Mouse (Mus musculus) neural tube, embryonic 10.5 days (tissue): ENCODE results near the gene Nr1d1.

ENCODE experiments used
- DNase-seq: peaks from one replicate; pipeline ENCODE4 v3.0.0-alpha.2; 2017; ENCODE audit warnings: low spot score; ENCODE audit errors: extremely low spot score

The Nr1d1 gene

GRCm38 (mm10) chr11:98752562-98753140 lies 22.5 kb downstream of the Nr1d1 start:
- no peak for DNase-seq

GRCm38 (mm10) chr11:98751221-98751782 lies 23.8 kb downstream of the Nr1d1 start:
- DNase-seq: no peak

GRCm38 (mm10) chr11:98750351-98751201 lies 24.6 kb downstream of the Nr1d1 start:
- no peak for DNase-seq

GRCm38 (mm10) chr11:98749716-98750115 lies 25.4 kb downstream of the Nr1d1 start:
- DNase-seq: no peak

GRCm38 (mm10) chr11:98748506-98749416 lies 26.4 kb downstream of the Nr1d1 start:
- DNase-seq: no peak

GRCm38 (mm10) chr11:98747804-98748505 lies 27.2 kb downstream of the Nr1d1 start:
- DNase-seq: no peak

- peak; percentile 75 for DNase-seq
These were observed 28.1 kb downstream of the Nr1d1 start for GRCm38 (mm10) chr11:98746855-98747693.

GRCm38 (mm10) chr11:98745932-98746853 lies 28.9 kb downstream of the Nr1d1 start:
- DNase-seq: no peak

GRCm38 (mm10) chr11:98744456-98745019 lies 30.6 kb downstream of the Nr1d1 start:
- no peak for DNase-seq

- peak; percentile 55 for DNase-seq
These were observed 31.3 kb downstream of the Nr1d1 start for GRCm38 (mm10) chr11:98743655-98744345.

GRCm38 (mm10) chr11:98742397-98743291 lies 32.5 kb downstream of the Nr1d1 start:
- DNase-seq: no peak

- peak; percentile 92 for DNase-seq
These were observed 33.3 kb downstream of the Nr1d1 start for GRCm38 (mm10) chr11:98741622-98742396.

- DNase-seq: no peak
These were observed 34.0 kb downstream of the Nr1d1 start for GRCm38 (mm10) chr11:98741051-98741620.

- DNase-seq: peak; percentile 63
These were observed 34.6 kb downstream of the Nr1d1 start, which contains the start of gene Thra for GRCm38 (mm10) chr11:98740393-98741050. Gene Thra, plus strand, starts transcription at chr11:98740638.

GRCm38 (mm10) chr11:98740026-98740392 lies 35.1 kb downstream of the Nr1d1 start:
- DNase-seq: no peak
